Mouse (Mus musculus): ENCODE measurements at regions not wholly inside any gene's neighbourhood (a gene's known extent, or its start where the extent isn't known, plus 50 kb on each side); places are given as distances from the start of the nearest gene placed in this dataset.

DNA sequence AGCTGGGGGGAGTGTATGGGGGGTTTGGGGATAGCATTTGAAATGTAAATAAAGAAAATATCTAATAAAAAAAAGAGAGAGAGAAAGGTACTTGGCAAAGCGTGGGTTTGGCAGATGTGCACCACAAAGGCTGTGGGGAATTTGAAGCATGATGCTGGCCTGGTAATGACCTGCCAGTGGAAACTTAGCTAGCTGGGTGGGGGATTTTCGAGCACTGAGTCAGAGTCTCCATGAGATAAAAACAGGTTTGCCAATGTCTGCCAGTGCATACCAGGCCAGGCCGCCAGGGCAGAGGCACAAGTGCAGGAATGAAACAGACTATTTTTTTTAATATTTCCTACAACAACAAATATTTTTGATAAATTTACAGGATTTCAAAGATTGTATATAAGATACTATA lies 2865.5 kb upstream of the Gm12353 start:
- TF ChIP-seq CTCF (IDR thresholded peaks at IDR 0.05; ENCODE audit: extremely low read depth, insufficient read depth, low read length) (no peak), POLR2A (IDR thresholded peaks at IDR 0.05; ENCODE audit: extremely low read depth, insufficient read depth, low read length) (no peak)

More for the DNA sequence above, 2865.5 kb upstream of the Gm12353 start:
- no peak overlapping the region for H3K4me3 ChIP-seq (ENCODE audit: insufficient read depth, low read length)
- no peak overlapping the region for H3K27ac ChIP-seq (ENCODE audit: insufficient read depth, low read length)
- no peaks in the 10 kb centered on the region for H3K4me1 ChIP-seq (ENCODE audit: control insufficient read depth, insufficient read depth, low read length)

Data from cortical plate, adult 2 months (tissue).